Mouse (Mus musculus) lung, postnatal 0 days (tissue): ENCODE results near the gene Rabl3.

ENCODE experiments used
- CTCF ChIP-seq: IDR thresholded peaks from 2 replicates; pipeline ENCODE4 v1.5.1; 2016; ENCODE audit warnings: antibody characterized with exemption, mild to moderate bottlenecking
- EP300 ChIP-seq: IDR thresholded peaks from 2 replicates; pipeline ENCODE4 v1.6.1; 2016; ENCODE audit warnings: antibody characterized with exemption, mild to moderate bottlenecking, control low read depth

GRCm38 (mm10) chr16:37562414-37562813, 22.7 kb downstream of the Rabl3 start:
- TF ChIP-seq CTCF, result no peak
- no peak for TF ChIP-seq EP300
